Mouse (Mus musculus) intestine, embryonic 14.5 days (tissue): ENCODE results near the gene Btbd11. TPM values are rescaled to one million over a fixed set of nuclear protein-coding genes. Genes with fewer than 3 reads are reported as not detected.

Experiments used
- ATAC-seq: fragments of 200-750 bp; cut with Nextera tagmentation; replicated peaks from 2 replicates; pipeline ENCODE4 v1.8.0; 2017; ENCODE audit warnings: low read depth, moderate number of reproducible peaks, moderate TSS enrichment, moderate library complexity; ENCODE audit not compliant: low FRiP score, low TSS enrichment
- DNase-seq: peaks from one replicate; pipeline ENCODE4 v3.0.0-alpha.2; 2018; ENCODE audit warnings: low spot score
- H3K27ac ChIP-seq: fragments of 300-500 bp; sonication (generic); 2 replicates; pipeline ENCODE4 v1.5.1; 2014; ENCODE audit warnings: low read depth, mild to moderate bottlenecking, control low read depth
- H3K27me3 ChIP-seq: fragments of 300-500 bp; sonication (generic); replicated peaks from 2 replicates; pipeline ENCODE4 v1.6.1; 2014; ENCODE audit warnings: low read length, control low read depth; ENCODE audit not compliant: control insufficient read depth, insufficient read depth
- H3K36me3 ChIP-seq: fragments of 300-500 bp; sonication (generic); 2 replicates; pipeline ENCODE4 v1.6.1; 2014; ENCODE audit warnings: low read length, control low read depth; ENCODE audit not compliant: control insufficient read depth, insufficient read depth
- H3K4me1 ChIP-seq: fragments of 300-500 bp; sonication (generic); replicated peaks from 2 replicates; pipeline ENCODE4 v1.6.1; 2014; ENCODE audit warnings: low read length, control low read depth, mixed read lengths; ENCODE audit not compliant: control insufficient read depth, insufficient read depth
- H3K4me2 ChIP-seq: fragments of 300-500 bp; sonication (generic); 2 replicates; pipeline ENCODE4 v1.6.1; 2014; ENCODE audit warnings: low read length
- H3K4me3 ChIP-seq: fragments of 300-500 bp; sonication (generic); 2 replicates; pipeline ENCODE4 v1.5.1; 2014; ENCODE audit warnings: low read depth, low read length, control low read depth, mixed read lengths
- H3K9ac ChIP-seq: fragments of 300-500 bp; sonication (generic); 2 replicates; pipeline ENCODE4 v1.6.1; 2014; ENCODE audit warnings: mild to moderate bottlenecking, low read length
- H3K9me3 ChIP-seq: fragments of 300-500 bp; sonication (generic); 2 replicates; pipeline ENCODE4 v1.6.1; 2016; ENCODE audit warnings: low read length, control low read depth; ENCODE audit not compliant: control insufficient read depth
- whole genome bisulfite sequencing: fragments of 180-500 bp; shearing (Covaris S2); extraction: QIAGEN DNeasy Blood & Tissue Kit; methylation state at CpG from one replicate; pipeline ENCODE4 v1.1.7; 2014; 5-methylcytosine and 5-hydroxymethylcytosine counted together
- polyA plus RNA-seq: library from polyadenylated mRNA; unstranded; fragments of >200 nt; fragmentation: Nextera tagmentation; extraction: Ambion mirVana; gene quantifications from 2 replicates; pipeline ENCODE4 v1.2.1, GENCODE M21; 2014

The Btbd11 gene
- polyA plus RNA-seq, 1 experiment from 2014 or later = 2.0 TPM

DNA sequence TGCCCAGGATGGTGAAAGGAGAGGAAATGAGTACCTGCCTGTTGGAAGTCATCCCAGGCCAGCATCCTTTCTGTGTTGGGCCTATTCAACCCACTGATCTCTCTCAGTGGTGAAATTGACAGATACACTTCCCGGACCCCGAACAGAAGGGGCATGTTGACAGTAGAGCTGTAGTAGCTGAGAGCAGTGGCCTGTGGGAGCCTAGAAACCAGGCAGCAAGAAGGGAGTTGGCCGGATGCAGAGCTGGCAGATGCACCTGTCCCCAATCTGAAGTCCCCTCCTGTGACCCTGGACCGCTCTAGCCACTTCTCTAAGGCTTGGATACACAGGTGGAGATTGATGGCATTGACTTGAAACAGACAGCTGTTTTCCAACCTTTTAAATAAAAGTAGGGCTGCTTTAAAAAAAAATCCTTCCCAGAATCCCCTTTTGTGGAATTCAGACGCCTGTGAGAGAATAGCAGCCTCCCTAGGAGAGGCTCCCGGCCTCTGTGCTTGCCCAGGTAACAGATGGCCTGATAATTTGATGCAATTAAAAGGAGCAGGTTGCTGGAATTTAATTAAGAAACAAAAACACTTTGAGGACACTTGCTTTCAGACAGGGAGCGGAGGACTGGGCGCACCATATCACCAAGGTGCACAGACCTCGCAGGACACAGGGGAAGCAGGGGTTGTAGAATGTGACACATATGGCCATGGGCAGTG is 89.2 kb downstream of the Btbd11 start:
- WGBS = 87% methylated on average over 9 of the region's 9 CpGs
- DNase-seq (no peak), ATAC-seq (no peak)
- Histone ChIP-seq H3K27ac (no peak overlapping the region), H3K4me2 (no peak overlapping the region), H3K9ac (no peak overlapping the region), H3K36me3 (no peaks in the 10 kb centered on the region), H3K27me3 (no peaks in the 10 kb centered on the region), H3K4me3 (no peak overlapping the region), H3K4me1 (no peaks in the 10 kb centered on the region; the same call in 1 of the 2 replicates), H3K9me3 (no peaks in the 10 kb centered on the region)

DNA sequence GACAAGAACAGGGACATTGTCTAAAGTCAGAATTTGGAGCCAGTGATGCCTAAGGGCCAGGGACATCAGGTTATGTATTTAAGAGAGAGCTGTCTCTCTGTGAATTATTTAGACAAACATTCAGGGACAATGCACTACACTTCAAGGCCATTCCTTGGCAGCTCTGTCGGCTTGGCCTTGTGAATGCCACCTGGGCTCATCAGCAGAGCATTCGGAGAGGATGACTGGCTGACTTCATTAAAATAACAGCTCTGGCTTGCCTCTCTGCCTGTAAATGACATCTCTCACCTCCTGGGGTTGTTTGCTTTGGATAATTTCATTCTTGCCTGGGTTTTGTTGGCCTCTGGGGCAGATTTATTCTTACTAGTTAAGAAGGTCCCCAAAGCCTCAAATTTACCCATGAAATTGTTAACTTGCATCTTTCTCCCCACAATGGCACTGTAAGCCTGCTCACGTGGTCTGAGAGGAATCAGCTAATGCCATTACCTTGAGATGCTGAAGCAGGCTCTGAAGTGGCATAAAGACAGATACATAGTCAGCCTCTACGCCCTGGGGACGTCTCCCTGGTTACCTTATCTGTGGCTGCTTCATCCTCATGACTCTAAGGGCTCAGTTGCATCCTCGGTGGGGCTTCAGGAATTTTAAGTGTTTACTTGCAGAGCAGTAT is 93.5 kb downstream of the Btbd11 start:
- DNase-seq (no peak), ATAC-seq (no peak)
- H3K9me3 ChIP-seq = no peaks in the 10 kb centered on the region
- H3K4me2 ChIP-seq = no peak overlapping the region
- peaks cover 7% of the 10 kb centered on the region; the same call in 1 of the 2 replicates for H3K4me1 ChIP-seq
- WGBS = 39% methylated on average over 6 of the region's 6 CpGs
- H3K4me3 ChIP-seq = no peak overlapping the region
- no peak overlapping the region for H3K9ac ChIP-seq
- no peak overlapping the region for H3K27ac ChIP-seq
- H3K27me3 ChIP-seq = no peaks in the 10 kb centered on the region
- no peaks in the 10 kb centered on the region for H3K36me3 ChIP-seq

DNA sequence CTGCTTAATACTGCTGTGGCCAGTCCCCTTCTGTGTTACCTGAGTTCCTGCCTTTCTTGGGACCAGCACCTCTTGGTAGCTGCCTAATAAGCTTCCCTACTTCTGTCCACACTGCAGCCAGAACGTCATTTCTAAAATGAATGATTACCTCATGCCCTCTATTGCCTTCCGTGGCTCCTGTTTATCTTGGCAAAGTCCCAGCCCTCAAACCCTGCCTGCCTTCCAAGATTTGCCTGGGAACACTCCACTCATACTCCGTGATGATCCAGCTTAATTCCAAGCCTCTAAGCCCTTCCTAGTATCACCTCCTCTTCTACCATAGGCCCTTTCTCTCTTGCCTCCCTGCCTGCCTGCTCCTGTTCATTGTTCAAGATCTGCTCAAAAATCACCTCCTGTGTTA is 94.5 kb downstream of the Btbd11 start:
- Histone ChIP-seq H3K4me3 (no peak overlapping the region), H3K4me2 (no peak overlapping the region), H3K4me1 (peaks cover 7% of the 10 kb centered on the region; the same call in 1 of the 2 replicates), H3K9ac (no peak overlapping the region), H3K9me3 (no peaks in the 10 kb centered on the region), H3K36me3 (no peaks in the 10 kb centered on the region), H3K27me3 (no peaks in the 10 kb centered on the region), H3K27ac (no peak overlapping the region)
- no peak for DNase-seq
- 13% methylated on average over 3 of the region's 3 CpGs for WGBS
- ATAC-seq = no peak

DNA sequence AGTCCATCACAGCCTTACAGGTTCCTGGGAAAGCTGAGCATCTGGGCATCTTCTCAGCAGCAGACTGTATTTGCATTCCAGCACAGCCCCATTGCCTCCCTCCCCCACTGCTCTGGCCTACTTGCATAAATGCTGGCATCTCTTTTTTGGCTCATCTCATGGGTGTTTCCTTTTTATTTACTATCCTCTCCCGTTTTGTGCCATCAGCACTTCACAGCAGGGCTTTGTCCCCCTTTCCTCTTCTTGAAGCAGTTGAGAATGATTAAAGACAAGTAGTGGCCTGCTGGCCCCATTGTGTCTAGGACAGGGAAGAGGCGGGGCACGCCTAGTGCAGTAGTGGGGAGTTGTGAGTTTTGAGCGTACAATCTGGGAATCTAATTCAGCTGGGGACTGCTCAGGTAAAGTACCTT is 95.5 kb downstream of the Btbd11 start:
- ATAC-seq (no peak), DNase-seq (peak; percentile 54)
- Histone ChIP-seq H3K4me1 (peaks cover 7% of the 10 kb centered on the region; the same call in 1 of the 2 replicates), H3K27ac (no peak overlapping the region), H3K27me3 (no peaks in the 10 kb centered on the region), H3K36me3 (no peaks in the 10 kb centered on the region), H3K9me3 (no peaks in the 10 kb centered on the region), H3K9ac (no peak overlapping the region), H3K4me3 (no peak overlapping the region), H3K4me2 (no peak overlapping the region)
- 53% methylated on average over 4 of the region's 4 CpGs for WGBS

DNA sequence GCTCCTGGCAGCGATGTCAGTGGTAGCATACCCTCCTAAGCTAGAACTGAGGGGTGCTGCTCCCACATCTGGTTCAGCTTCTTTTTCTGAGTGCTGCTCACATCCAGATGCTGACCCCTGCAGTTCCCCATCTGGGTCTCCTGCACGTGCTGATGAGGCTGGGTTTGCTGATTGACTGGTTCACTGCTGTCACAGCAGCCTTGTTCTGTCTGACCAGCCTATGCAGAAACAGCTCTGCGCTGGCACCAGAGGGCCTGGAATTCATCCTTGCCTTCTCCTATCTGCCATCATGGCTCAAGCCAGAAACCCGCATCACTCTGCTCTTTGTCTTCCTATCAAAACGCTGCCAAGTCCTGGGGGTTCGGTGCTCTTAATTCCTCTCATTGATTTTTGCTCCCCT is 95.9 kb downstream of the Btbd11 start:
- Histone ChIP-seq H3K9ac (no peak overlapping the region), H3K27me3 (no peaks in the 10 kb centered on the region), H3K9me3 (no peaks in the 10 kb centered on the region), H3K4me3 (no peak overlapping the region), H3K36me3 (no peaks in the 10 kb centered on the region), H3K4me1 (peaks cover 7% of the 10 kb centered on the region; the same call in 1 of the 2 replicates), H3K4me2 (no peak overlapping the region), H3K27ac (no peak overlapping the region)
- DNase-seq = no peak
- no peak for ATAC-seq
- 32% methylated on average over 6 of the region's 6 CpGs for WGBS

DNA sequence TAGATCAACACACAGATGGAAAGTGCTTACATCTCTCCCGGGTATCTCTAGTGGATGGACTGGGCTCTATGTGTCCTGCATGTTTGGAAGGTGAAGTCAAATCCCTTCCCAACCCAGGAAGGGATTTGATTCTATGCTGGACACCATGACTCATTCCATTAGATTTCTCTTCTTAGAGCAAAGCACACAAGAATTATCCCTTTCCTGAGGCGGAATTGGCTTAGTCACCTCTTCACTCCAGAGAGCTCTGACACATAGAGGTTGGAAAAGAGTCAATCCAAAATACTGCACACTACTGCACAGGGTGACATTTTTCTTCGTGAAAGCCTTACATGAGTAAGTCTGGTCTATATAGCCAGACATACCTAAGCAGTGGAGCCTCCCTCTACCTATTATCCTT is 99.8 kb downstream of the Btbd11 start:
- peaks cover 3% of the 10 kb centered on the region; the same call in 1 of the 2 replicates for H3K4me1 ChIP-seq
- no peak overlapping the region for H3K9ac ChIP-seq
- DNase-seq (no peak), ATAC-seq (no peak)
- H3K4me3 ChIP-seq = no peak overlapping the region
- WGBS = 89% methylated on average over 3 of the region's 3 CpGs
- H3K9me3 ChIP-seq = no peaks in the 10 kb centered on the region
- H3K36me3 ChIP-seq = no peaks in the 10 kb centered on the region
- no peak overlapping the region for H3K4me2 ChIP-seq
- no peak overlapping the region for H3K27ac ChIP-seq
- H3K27me3 ChIP-seq = no peaks in the 10 kb centered on the region

DNA sequence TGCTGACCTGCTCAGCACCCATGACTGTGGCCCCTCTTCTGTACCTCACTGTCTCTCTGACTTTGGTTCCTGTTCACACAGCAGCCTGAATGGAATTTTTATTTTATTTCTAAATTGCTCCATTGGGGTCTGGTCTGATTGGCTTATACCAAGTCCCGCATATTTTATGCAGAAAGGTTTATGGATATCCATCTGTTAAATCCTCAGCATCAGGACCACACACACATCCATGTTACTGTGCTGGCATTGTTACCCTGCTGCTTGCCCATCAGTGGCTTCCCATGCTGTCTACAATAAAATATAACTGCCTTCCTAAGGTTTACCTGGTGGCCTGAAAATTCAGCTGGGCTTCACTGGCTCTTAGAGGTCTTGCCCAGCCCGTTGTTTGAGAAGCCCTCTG is 106.0 kb downstream of the Btbd11 start:
- 90% methylated on average over 2 of the region's 2 CpGs for WGBS
- Histone ChIP-seq H3K9me3 (no peaks in the 10 kb centered on the region), H3K27me3 (no peaks in the 10 kb centered on the region), H3K4me1 (no peaks in the 10 kb centered on the region), H3K9ac (no peak overlapping the region), H3K27ac (no peak overlapping the region), H3K4me2 (no peak overlapping the region), H3K36me3 (no peaks in the 10 kb centered on the region), H3K4me3 (no peak overlapping the region)
- no peak for ATAC-seq
- DNase-seq = no peak

DNA sequence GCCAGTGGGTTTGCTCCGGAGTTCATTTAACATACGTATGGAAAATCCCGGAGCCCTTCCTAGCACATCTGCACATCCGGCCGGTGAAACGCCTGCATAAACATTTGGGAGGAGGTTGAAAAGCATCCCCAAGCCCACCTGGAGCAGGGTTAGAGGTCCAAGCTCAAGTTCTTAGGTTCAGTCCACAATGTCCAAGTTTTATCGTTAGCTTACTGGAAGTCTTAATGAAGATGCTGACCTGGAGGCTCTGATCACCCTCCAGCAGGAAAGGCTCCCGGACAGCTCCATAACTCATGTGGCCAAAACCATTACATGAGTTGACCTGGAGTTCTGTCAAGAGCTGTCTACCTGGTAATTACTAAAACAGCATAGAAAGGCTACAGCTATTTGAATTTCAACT is 109.7 kb downstream of the Btbd11 start:
- Histone ChIP-seq H3K27me3 (no peaks in the 10 kb centered on the region), H3K27ac (no peak overlapping the region), H3K4me2 (no peak overlapping the region), H3K9ac (no peak overlapping the region), H3K4me3 (no peak overlapping the region), H3K9me3 (no peaks in the 10 kb centered on the region), H3K36me3 (no peaks in the 10 kb centered on the region), H3K4me1 (no peaks in the 10 kb centered on the region)
- ATAC-seq = no peak
- no peak for DNase-seq
- WGBS = 66% methylated on average over 8 of the region's 8 CpGs

DNA sequence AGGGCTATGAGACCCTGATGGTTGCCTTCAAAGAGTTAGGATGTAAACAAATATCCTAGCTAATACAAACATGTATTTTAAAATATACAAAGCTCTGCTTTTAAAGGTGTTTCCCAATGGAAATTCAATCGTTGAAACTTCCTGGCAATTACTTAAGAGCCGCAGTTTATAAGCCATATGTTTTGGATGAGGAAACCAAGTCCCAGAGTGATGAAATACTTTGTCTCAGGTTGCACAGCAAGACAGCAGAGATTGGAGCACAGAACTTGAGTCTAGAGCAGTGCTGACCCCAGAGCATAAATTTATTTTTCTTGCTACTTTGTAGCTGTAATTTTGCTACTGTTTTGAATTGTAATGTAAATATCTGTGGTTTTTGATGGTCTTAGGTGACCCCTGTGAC is 110.4 kb downstream of the Btbd11 start:
- Histone ChIP-seq H3K9me3 (no peaks in the 10 kb centered on the region), H3K36me3 (no peaks in the 10 kb centered on the region), H3K4me1 (no peaks in the 10 kb centered on the region), H3K4me2 (no peak overlapping the region), H3K4me3 (no peak overlapping the region), H3K27ac (no peak overlapping the region), H3K27me3 (no peaks in the 10 kb centered on the region), H3K9ac (no peak overlapping the region)
- 54% methylated on average over 2 of the region's 2 CpGs for WGBS
- ATAC-seq (no peak), DNase-seq (no peak)
